Mouse (Mus musculus) forebrain, embryonic 13.5 days (tissue): ENCODE measurements around the gene Vps51. TPM values are rescaled to one million over a fixed set of nuclear protein-coding genes. Genes with fewer than 3 reads are reported as not detected.

ENCODE experiments used
- ATAC-seq: fragments of 200-750 bp; cut with Nextera tagmentation; 2 replicates; pipeline ENCODE4 v1.8.0; 2017
- H3K27ac ChIP-seq: fragments of 300-500 bp; sonication (generic); 2 replicates; pipeline ENCODE4 v1.5.1; 2015; ENCODE audit warnings: inconsistent platforms, mild to moderate bottlenecking, moderate library complexity
- H3K27me3 ChIP-seq: fragments of 300-500 bp; sonication (generic); 2 replicates; pipeline ENCODE4 v1.6.1; 2015; ENCODE audit warnings: mild to moderate bottlenecking, inconsistent platforms
- H3K36me3 ChIP-seq: fragments of 300-500 bp; sonication (generic); 2 replicates; pipeline ENCODE4 v1.6.1; 2015; ENCODE audit warnings: mild to moderate bottlenecking, inconsistent platforms; ENCODE audit not compliant: poor library complexity, severe bottlenecking
- H3K4me1 ChIP-seq: fragments of 300-500 bp; sonication (generic); 2 replicates; pipeline ENCODE4 v1.6.1; 2015; ENCODE audit warnings: inconsistent platforms
- H3K4me2 ChIP-seq: fragments of 300-500 bp; sonication (generic); 2 replicates; pipeline ENCODE4 v1.6.1; 2015; ENCODE audit warnings: inconsistent platforms, mild to moderate bottlenecking, moderate library complexity
- H3K4me3 ChIP-seq: fragments of 300-500 bp; sonication (generic); 2 replicates; pipeline ENCODE4 v1.5.1; 2015; ENCODE audit warnings: mild to moderate bottlenecking, inconsistent platforms
- H3K9ac ChIP-seq: fragments of 300-500 bp; sonication (generic); 2 replicates; pipeline ENCODE4 v1.6.1; 2015; ENCODE audit warnings: mild to moderate bottlenecking, inconsistent platforms
- H3K9me3 ChIP-seq: fragments of 300-500 bp; sonication (generic); replicated peaks from 2 replicates; pipeline ENCODE4 v1.6.1; 2016; ENCODE audit warnings: inconsistent platforms
- WGBS: fragments of 180-500 bp; shearing (Covaris S2); methylation state at CpG from one replicate; pipeline ENCODE4 v1.1.7; 2015; 5-methylcytosine and 5-hydroxymethylcytosine counted together
- microRNA-seq: library from miRNA; unstranded; fragments of <30 nt; microRNA quantifications from one replicate; pipeline ENCODE4, GENCODE M21; 2016
- polyA plus RNA-seq: library from polyadenylated mRNA; unstranded; fragments of >200 nt; fragmentation: Nextera tagmentation; extraction: Ambion mirVana; gene quantifications from 2 replicates; pipeline ENCODE4 v1.2.1, GENCODE M21; 2015

Vps51 gene
- polyA plus RNA-seq, 1 experiment from 2014 or later = 70.7 TPM

GRCm38 (mm10) chr19:6018142-6019089 is 58.6 kb downstream of the Vps51 start:
- no peak overlapping the region for H3K4me2 ChIP-seq
- H3K9me3 ChIP-seq = no peaks in the 10 kb centered on the region
- WGBS = 28% methylated on average over 15 of the region's 15 CpGs
- no peaks in the 10 kb centered on the region for H3K36me3 ChIP-seq
- H3K4me3 ChIP-seq = no peak overlapping the region
- peaks cover 44% of the 10 kb centered on the region for H3K27me3 ChIP-seq
- no peak for ATAC-seq
- H3K9ac ChIP-seq = 0 out of 2 replicates have a peak overlapping the region, but pooled peaks have one; percentile 21
- H3K4me1 ChIP-seq = peaks cover 12% of the 10 kb centered on the region
- H3K27ac ChIP-seq = no peak overlapping the region

Small RNAs within 50 kb of the gene (microRNA-seq; reads per million reads assigned to microRNA genes)
- 1.1 reads per million for gene Mir6988

Other genes with a start within 250 kb of the Vps51 start
- gene Frmd8, start 202.0 kb downstream of the Vps51 start, polyA plus RNA-seq = 21.7 and 26.2 TPM in 2 replicates
- 1.2 and 1.4 TPM in 2 replicates for gene Slc25a45, start 199.4 kb downstream of the Vps51 start, polyA plus RNA-seq
- gene Tigd3, start 183.1 kb downstream of the Vps51 start, polyA plus RNA-seq = 13.1 and 15.5 TPM in 2 replicates
- 147 and 169 TPM in 2 replicates for gene Dpf2, start 164.2 kb downstream of the Vps51 start, polyA plus RNA-seq
- 4.2 and 4.6 TPM in 2 replicates for gene Cdc42ep2, start 152.4 kb downstream of the Vps51 start, polyA plus RNA-seq
- 52.6 and 55.9 TPM in 2 replicates for gene Pola2, start 113.0 kb downstream of the Vps51 start, polyA plus RNA-seq
- gene Slc22a20, start 91.1 kb downstream of the Vps51 start, polyA plus RNA-seq = not detected in 2 replicates
- gene Capn1, start 61.3 kb downstream of the Vps51 start, polyA plus RNA-seq = 1.0 and 1.1 TPM in 2 replicates
- 23.8 and 26.0 TPM in 2 replicates for gene Syvn1, start 30.7 kb downstream of the Vps51 start, polyA plus RNA-seq
- gene Mrpl49, start 19.4 kb downstream of the Vps51 start, polyA plus RNA-seq = 75.6 and 80.7 TPM in 2 replicates
- 677 and 758 TPM in 2 replicates for gene Fau, start 19.4 kb downstream of the Vps51 start, polyA plus RNA-seq
- 31.1 and 33.7 TPM in 2 replicates for gene Znhit2, start 16.0 kb downstream of the Vps51 start, polyA plus RNA-seq
- gene Tm7sf2, start 8.9 kb downstream of the Vps51 start, polyA plus RNA-seq = 28.3 and 30.3 TPM in 2 replicates
- not detected in 2 replicates for gene Tmem262, start 2.8 kb upstream of the Vps51 start, polyA plus RNA-seq
- 1.9 and 3.1 TPM in 2 replicates for gene Gm28374, start 5.0 kb upstream of the Vps51 start, polyA plus RNA-seq
- gene Zfpl1, start 7.7 kb upstream of the Vps51 start, polyA plus RNA-seq = 71.7 and 76.6 TPM in 2 replicates
- 44.6 and 45.8 TPM in 2 replicates for gene Cdca5, start 7.8 kb upstream of the Vps51 start, polyA plus RNA-seq
- gene AC131692.1, start 17.2 kb upstream of the Vps51 start, polyA plus RNA-seq = 0.36 and 0.63 TPM in 2 replicates
- gene Naaladl1, start 28.6 kb upstream of the Vps51 start, polyA plus RNA-seq = 0.43 and 0.87 TPM in 2 replicates
- 45.4 and 46.4 TPM in 2 replicates for gene Sac3d1, start 41.4 kb upstream of the Vps51 start, polyA plus RNA-seq
- 32.5 and 35.0 TPM in 2 replicates for gene Snx15, start 51.1 kb upstream of the Vps51 start, polyA plus RNA-seq
- gene Batf2, start 63.8 kb upstream of the Vps51 start, polyA plus RNA-seq = not detected in 2 replicates
- 86.1 and 87.1 TPM in 2 replicates for gene Arl2, start 64.3 kb upstream of the Vps51 start, polyA plus RNA-seq
- not detected in 2 replicates for gene Majin, start 107.2 kb upstream of the Vps51 start, polyA plus RNA-seq
- 0.31 TPM in 1 of 2 replicates, not detected in the other for gene Gpha2, start 149.1 kb upstream of the Vps51 start, polyA plus RNA-seq
- 53.7 and 58.8 TPM in 2 replicates for gene Ppp2r5b, start 158.6 kb upstream of the Vps51 start, polyA plus RNA-seq
- gene Atg2a, start 164.4 kb upstream of the Vps51 start, polyA plus RNA-seq = 8.9 and 9.7 TPM in 2 replicates
- 74.3 and 75.6 TPM in 2 replicates for gene Ehd1, start 199.5 kb upstream of the Vps51 start, polyA plus RNA-seq
- gene Cdc42bpg, start 229.2 kb upstream of the Vps51 start, polyA plus RNA-seq = 0.22 and 0.39 TPM in 2 replicates